Mouse (Mus musculus): ENCODE measurements at regions not wholly inside any gene's neighbourhood (a gene's known extent, or its start where the extent isn't known, plus 50 kb on each side); places are given as distances from the start of the nearest gene placed in this dataset.
A peak's percentile ranks its signal among the peaks of the same experiment; 100 is the strongest.

DNA sequence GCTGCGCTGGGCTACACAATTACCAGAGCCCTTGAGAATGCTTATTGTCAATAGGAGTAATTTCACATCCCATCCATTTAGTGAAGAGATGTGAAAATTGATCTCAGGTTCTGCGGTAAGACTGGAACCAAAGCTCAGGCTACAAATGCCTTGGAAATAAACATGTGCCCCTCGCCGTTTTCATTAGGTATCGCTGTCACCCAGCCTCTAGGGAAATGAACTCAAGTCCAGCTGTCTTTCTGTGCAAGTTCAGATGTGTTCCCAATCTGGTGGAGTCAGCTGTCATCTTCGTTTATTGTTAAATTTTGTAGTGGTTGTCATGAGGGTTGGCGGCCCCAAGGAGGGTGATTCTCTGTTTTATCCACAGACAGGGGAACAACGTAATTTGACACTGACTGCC is 65.4 kb upstream of the Tanc2 start:
- Histone ChIP-seq H3K4me3 (replicated peaks; ENCODE audit: low read length) (no peak overlapping the region), H3K9ac (ENCODE audit: low read depth, low read length, severe bottlenecking) (no peak overlapping the region), H3K4me2 (replicated peaks; ENCODE audit: low read depth, low read length, severe bottlenecking) (no peak overlapping the region), H3K36me3 (ENCODE audit: control insufficient read depth, insufficient read depth, low read length) (no peaks in the 10 kb centered on the region), H3K4me1 (ENCODE audit: control insufficient read depth, insufficient read depth, low read length) (peaks cover 9% of the 10 kb centered on the region), H3K27ac (replicated peaks; ENCODE audit: low read depth, low read length) (no peak overlapping the region), H3K27me3 (ENCODE audit: control insufficient read depth, insufficient read depth, low read length) (no peaks in the 10 kb centered on the region), H3K9me3 (ENCODE audit: control insufficient read depth, low read length) (no peaks in the 10 kb centered on the region)
- TF ChIP-seq POLR2A (IDR thresholded peaks at IDR 0.05; ENCODE audit: borderline replicate concordance, extremely low read depth, insufficient read depth, insufficient read length): no peak
- DNase-seq (ENCODE audit: low spot score) (no peak), ATAC-seq (ENCODE audit: low FRiP score, low read depth) (no peak)
- WGBS: 38% methylated on average over 8 of the region's 8 CpGs

DNA sequence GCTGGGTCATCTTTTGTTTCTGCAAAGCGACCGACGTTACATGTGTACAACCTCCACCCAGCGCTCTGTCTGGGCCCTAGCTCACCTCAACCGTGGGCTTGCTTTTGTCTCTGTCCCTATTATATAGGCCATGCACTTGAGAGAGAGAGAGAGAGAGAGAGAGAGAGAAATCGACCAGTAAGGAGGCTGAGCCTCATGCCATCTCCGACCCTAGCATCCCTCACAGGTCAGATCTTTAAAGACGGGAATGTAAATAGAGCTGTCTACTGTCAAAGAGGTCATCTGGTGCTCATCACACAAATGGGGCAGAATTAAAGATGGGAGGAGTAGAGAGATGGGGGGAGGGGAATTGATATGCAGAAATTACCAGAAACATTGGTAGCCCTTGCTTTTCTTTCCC is 66.0 kb upstream of the Tanc2 start:
- H3K27me3 ChIP-seq (ENCODE audit: control insufficient read depth, insufficient read depth, low read length): no peaks in the 10 kb centered on the region
- H3K4me3 ChIP-seq (replicated peaks; ENCODE audit: low read length): no peak overlapping the region
- TF ChIP-seq POLR2A (IDR thresholded peaks at IDR 0.05; ENCODE audit: borderline replicate concordance, extremely low read depth, insufficient read depth, insufficient read length): no peak
- no peak overlapping the region for H3K4me2 ChIP-seq (replicated peaks; ENCODE audit: low read depth, low read length, severe bottlenecking)
- no peaks in the 10 kb centered on the region for H3K36me3 ChIP-seq (ENCODE audit: control insufficient read depth, insufficient read depth, low read length)
- H3K9me3 ChIP-seq (ENCODE audit: control insufficient read depth, low read length): no peaks in the 10 kb centered on the region
- DNase-seq (ENCODE audit: low spot score) (no peak), ATAC-seq (ENCODE audit: low FRiP score, low read depth) (no peak)
- no peak overlapping the region for H3K9ac ChIP-seq (ENCODE audit: low read depth, low read length, severe bottlenecking)
- 48% methylated on average over 8 of the region's 8 CpGs for WGBS
- no peak overlapping the region for H3K27ac ChIP-seq (replicated peaks; ENCODE audit: low read depth, low read length)
- H3K4me1 ChIP-seq (ENCODE audit: control insufficient read depth, insufficient read depth, low read length): peaks cover 9% of the 10 kb centered on the region

GRCm38 (mm10) chr11:105520398-105520797 is 63.9 kb upstream of the March10 start:
- 95% methylated on average over 3 of the region's 3 CpGs for WGBS
- no peak for DNase-seq (ENCODE audit: low spot score)
- TF ChIP-seq POLR2A (IDR thresholded peaks at IDR 0.05; ENCODE audit: borderline replicate concordance, extremely low read depth, insufficient read depth, insufficient read length): no peak
- no peak overlapping the region for H3K27ac ChIP-seq (replicated peaks; ENCODE audit: low read depth, low read length)
- no peak overlapping the region for H3K9ac ChIP-seq (ENCODE audit: low read depth, low read length, severe bottlenecking)
- no peak overlapping the region for H3K4me3 ChIP-seq (replicated peaks; ENCODE audit: low read length)
- H3K36me3 ChIP-seq (ENCODE audit: control insufficient read depth, insufficient read depth, low read length): no peaks in the 10 kb centered on the region
- no peak for ATAC-seq (ENCODE audit: low FRiP score, low read depth)
- H3K27me3 ChIP-seq (ENCODE audit: control insufficient read depth, insufficient read depth, low read length): no peaks in the 10 kb centered on the region
- H3K4me2 ChIP-seq (replicated peaks; ENCODE audit: low read depth, low read length, severe bottlenecking): no peak overlapping the region
- no peaks in the 10 kb centered on the region for H3K4me1 ChIP-seq (ENCODE audit: control insufficient read depth, insufficient read depth, low read length)
- H3K9me3 ChIP-seq (ENCODE audit: control insufficient read depth, low read length): no peaks in the 10 kb centered on the region

DNA sequence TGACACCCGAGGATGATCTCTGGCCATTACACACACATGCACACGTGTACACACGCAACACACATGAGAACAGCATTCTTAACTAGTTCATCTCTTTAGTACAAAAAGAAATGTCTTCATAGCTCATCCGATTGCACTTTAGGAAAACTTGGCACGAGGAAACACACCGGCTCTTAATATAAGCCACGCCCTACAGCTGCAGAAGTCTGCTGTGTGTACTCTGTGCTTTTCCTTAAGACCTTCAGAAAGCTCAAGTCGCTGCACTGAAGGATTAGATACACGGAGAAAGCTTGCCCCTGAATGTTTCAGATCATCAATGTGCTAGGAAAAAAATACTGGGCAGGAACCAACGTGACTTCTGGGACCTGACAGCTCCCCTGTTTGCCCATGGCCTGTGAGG is 56.7 kb upstream of the March10 start:
- TF ChIP-seq POLR2A (IDR thresholded peaks at IDR 0.05; ENCODE audit: borderline replicate concordance, extremely low read depth, insufficient read depth, insufficient read length): no peak
- ATAC-seq (ENCODE audit: low FRiP score, low read depth) (no peak), DNase-seq (ENCODE audit: low spot score) (peak; percentile 39)
- Histone ChIP-seq H3K4me2 (replicated peaks; ENCODE audit: low read depth, low read length, severe bottlenecking) (no peak overlapping the region), H3K27me3 (ENCODE audit: control insufficient read depth, insufficient read depth, low read length) (no peaks in the 10 kb centered on the region), H3K27ac (replicated peaks; ENCODE audit: low read depth, low read length) (no peak overlapping the region), H3K36me3 (ENCODE audit: control insufficient read depth, insufficient read depth, low read length) (no peaks in the 10 kb centered on the region), H3K4me1 (ENCODE audit: control insufficient read depth, insufficient read depth, low read length) (peaks cover 2% of the 10 kb centered on the region), H3K4me3 (replicated peaks; ENCODE audit: low read length) (no peak overlapping the region), H3K9me3 (ENCODE audit: control insufficient read depth, low read length) (no peaks in the 10 kb centered on the region), H3K9ac (ENCODE audit: low read depth, low read length, severe bottlenecking) (no peak overlapping the region)
- WGBS: 72% methylated on average over 10 of the region's 10 CpGs

DNA sequence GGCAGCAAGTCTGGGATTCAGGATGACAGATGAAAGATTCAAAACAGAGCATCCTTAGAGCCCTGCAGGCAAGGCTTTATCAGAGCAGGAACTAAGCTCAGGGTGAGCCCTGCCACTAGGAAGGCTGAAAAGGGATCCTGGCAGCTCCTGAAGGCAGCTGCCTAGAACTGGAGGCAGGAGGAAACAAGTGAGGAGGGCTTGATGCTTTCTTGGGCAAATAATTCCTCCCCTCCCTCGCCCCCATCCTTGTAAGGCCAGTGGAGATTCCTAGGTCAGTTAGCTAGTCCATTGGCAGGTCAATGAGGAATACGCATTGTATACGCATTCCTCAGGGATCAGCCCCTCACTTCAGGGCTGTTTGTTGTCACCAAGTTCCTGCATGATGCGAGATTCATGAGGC is 54.1 kb upstream of the March10 start:
- H3K27ac ChIP-seq (replicated peaks; ENCODE audit: low read depth, low read length): no peak overlapping the region
- ATAC-seq (ENCODE audit: low FRiP score, low read depth): no peak
- no peak overlapping the region for H3K4me3 ChIP-seq (replicated peaks; ENCODE audit: low read length)
- peaks cover 18% of the 10 kb centered on the region for H3K4me1 ChIP-seq (ENCODE audit: control insufficient read depth, insufficient read depth, low read length)
- TF ChIP-seq POLR2A (IDR thresholded peaks at IDR 0.05; ENCODE audit: borderline replicate concordance, extremely low read depth, insufficient read depth, insufficient read length): no peak
- H3K9ac ChIP-seq (ENCODE audit: low read depth, low read length, severe bottlenecking): no peak overlapping the region
- no peak overlapping the region for H3K4me2 ChIP-seq (replicated peaks; ENCODE audit: low read depth, low read length, severe bottlenecking)
- WGBS: 58% methylated on average over 4 of the region's 4 CpGs
- no peaks in the 10 kb centered on the region for H3K9me3 ChIP-seq (ENCODE audit: control insufficient read depth, low read length)
- no peaks in the 10 kb centered on the region for H3K36me3 ChIP-seq (ENCODE audit: control insufficient read depth, insufficient read depth, low read length)
- DNase-seq (ENCODE audit: low spot score): no peak
- H3K27me3 ChIP-seq (ENCODE audit: control insufficient read depth, insufficient read depth, low read length): no peaks in the 10 kb centered on the region

DNA sequence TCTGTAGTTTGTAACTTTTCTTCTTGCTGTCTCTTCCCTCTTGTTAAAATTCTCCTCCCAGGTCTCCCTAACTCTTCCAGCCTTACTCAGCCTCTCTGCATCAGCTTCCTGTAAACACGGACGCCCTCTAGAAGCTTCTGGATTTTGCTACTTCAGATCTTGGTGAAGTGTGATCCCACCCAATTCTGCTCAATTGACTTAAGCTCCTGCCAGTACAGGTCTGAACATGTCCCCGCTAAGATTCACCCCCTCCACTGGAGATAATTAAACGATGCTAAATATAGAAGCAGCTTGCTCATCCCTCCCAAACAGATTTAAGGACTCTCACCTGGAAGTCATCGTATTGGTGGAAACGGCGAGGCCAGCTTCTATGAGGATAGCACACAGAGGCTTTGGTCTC is 53.5 kb upstream of the March10 start:
- H3K27me3 ChIP-seq (ENCODE audit: control insufficient read depth, insufficient read depth, low read length): no peaks in the 10 kb centered on the region
- H3K4me3 ChIP-seq (replicated peaks; ENCODE audit: low read length): no peak overlapping the region
- WGBS: 54% methylated on average over 7 of the region's 7 CpGs
- H3K9ac ChIP-seq (ENCODE audit: low read depth, low read length, severe bottlenecking): no peak overlapping the region
- no peak overlapping the region for H3K4me2 ChIP-seq (replicated peaks; ENCODE audit: low read depth, low read length, severe bottlenecking)
- H3K9me3 ChIP-seq (ENCODE audit: control insufficient read depth, low read length): no peaks in the 10 kb centered on the region
- ATAC-seq (ENCODE audit: low FRiP score, low read depth): no peak
- H3K36me3 ChIP-seq (ENCODE audit: control insufficient read depth, insufficient read depth, low read length): no peaks in the 10 kb centered on the region
- no peak for TF ChIP-seq POLR2A (IDR thresholded peaks at IDR 0.05; ENCODE audit: borderline replicate concordance, extremely low read depth, insufficient read depth, insufficient read length)
- peaks cover 18% of the 10 kb centered on the region for H3K4me1 ChIP-seq (ENCODE audit: control insufficient read depth, insufficient read depth, low read length)
- no peak overlapping the region for H3K27ac ChIP-seq (replicated peaks; ENCODE audit: low read depth, low read length)
- DNase-seq (ENCODE audit: low spot score): no peak

Data from limb, embryonic 14.5 days (tissue).